Mouse (Mus musculus) adrenal gland, postnatal 25 days (tissue): ENCODE measurements around the gene Zfp683. TPM values are rescaled to one million over a fixed set of nuclear protein-coding genes. Genes with fewer than 3 reads are reported as not detected.

ENCODE experiments used
- DNase-seq: peaks from one replicate; pipeline ENCODE4 v3.0.0; 2021; ENCODE audit warnings: mixed read lengths
- total RNA-seq: library from RNA; stranded (reverse); gene quantifications from 2 replicates; pipeline ENCODE4 v1.2.3, GENCODE M21; 2021

Zfp683 gene
- total RNA-seq, 1 experiment from 2014 or later: not detected

GRCm38 (mm10) chr4:134052560-134052959, 1.1 kb upstream of the Zfp683 start:
- no peak for DNase-seq

- DNase-seq: no peak
Measured at GRCm38 (mm10) chr4:134058166-134058715, 4.6 kb downstream of the Zfp683 start.

GRCm38 (mm10) chr4:134058908-134059307, 5.3 kb downstream of the Zfp683 start:
- DNase-seq: no peak

GRCm38 (mm10) chr4:134060135-134060865, 6.7 kb downstream of the Zfp683 start, which contains the start of gene Crybg2:
Crybg2 (plus strand) TSS chr4:134060815.
- DNase-seq: no peak

- DNase-seq: no peak
Measured at GRCm38 (mm10) chr4:134061166-134061830, 7.7 kb downstream of the Zfp683 start.

- DNase-seq: no peak
Measured at GRCm38 (mm10) chr4:134061944-134062446, 8.4 kb downstream of the Zfp683 start.

GRCm38 (mm10) chr4:134062561-134062960, 8.9 kb downstream of the Zfp683 start:
- no peak for DNase-seq

GRCm38 (mm10) chr4:134065431-134066004, 11.9 kb downstream of the Zfp683 start:
- DNase-seq: no peak

GRCm38 (mm10) chr4:134067383-134067782, 13.7 kb downstream of the Zfp683 start:
- no peak for DNase-seq

GRCm38 (mm10) chr4:134067833-134068544, 14.4 kb downstream of the Zfp683 start:
- no peak for DNase-seq

GRCm38 (mm10) chr4:134068793-134069580, 15.3 kb downstream of the Zfp683 start:
- DNase-seq: no peak

- DNase-seq: no peak
Measured at GRCm38 (mm10) chr4:134078694-134079093, 25.1 kb downstream of the Zfp683 start.

GRCm38 (mm10) chr4:134080674-134081073, 27.0 kb downstream of the Zfp683 start:
- no peak for DNase-seq

- DNase-seq: peak; percentile 55
Measured at GRCm38 (mm10) chr4:134081730-134082386, 28.2 kb downstream of the Zfp683 start.

GRCm38 (mm10) chr4:134082460-134082859, 28.8 kb downstream of the Zfp683 start:
- no peak for DNase-seq

GRCm38 (mm10) chr4:134084999-134085398, 31.4 kb downstream of the Zfp683 start:
- DNase-seq: no peak

- peak; percentile 18 for DNase-seq
Measured at GRCm38 (mm10) chr4:134087412-134087811, 33.8 kb downstream of the Zfp683 start.

- no peak for DNase-seq
Measured at GRCm38 (mm10) chr4:134089029-134089428, 35.4 kb downstream of the Zfp683 start.

- no peak for DNase-seq
Measured at GRCm38 (mm10) chr4:134090521-134091224, 37.0 kb downstream of the Zfp683 start.

GRCm38 (mm10) chr4:134091225-134091529, 37.5 kb downstream of the Zfp683 start:
- DNase-seq: no peak
